Mouse (Mus musculus): ENCODE measurements around the gene Ncmap. TPM values are rescaled to one million over a fixed set of nuclear protein-coding genes. Genes with fewer than 3 reads are reported as not detected.

Gene Ncmap
- total and polyA plus RNA-seq, 3 experiments: not detected

DNA sequence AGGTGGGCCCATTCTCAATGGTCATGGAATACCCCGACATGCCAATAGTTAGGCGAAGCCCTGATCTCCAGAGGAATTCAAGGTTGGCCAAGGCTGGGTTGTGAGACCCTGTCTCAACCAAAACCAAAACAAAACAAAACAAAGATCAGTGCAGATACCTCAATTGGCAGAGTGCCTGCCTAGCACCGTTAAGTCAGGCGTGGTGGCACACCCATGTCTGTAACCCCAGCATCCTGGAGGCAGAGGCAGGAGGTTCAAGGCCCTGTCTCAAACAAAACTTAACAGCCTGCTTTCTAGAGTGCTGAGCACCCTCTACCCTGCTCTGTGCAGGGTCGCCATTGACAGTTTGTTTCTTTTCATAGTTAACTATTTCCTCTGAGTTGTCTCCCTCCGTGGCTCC lies 7.0 kb downstream of the Ncmap start:
- Histone ChIP-seq H3K9me3 (replicated peaks; ENCODE audit: low read length) (peaks cover 13% of the 10 kb centered on the region), H3K4me2 (ENCODE audit: insufficient read depth, low read depth, poor library complexity, severe bottlenecking) (no peak overlapping the region), H3K4me1 (ENCODE audit: control insufficient read depth in 1 of 2, insufficient read depth in 2 of 2) (no peaks in the 10 kb centered on the region), H3K27ac (ENCODE audit: insufficient read depth, low read depth) (no peak overlapping the region), H3K36me3 (replicated peaks in 1 of 2; ENCODE audit: control insufficient read depth in 1 of 2, insufficient read depth in 1 of 2, low read length in 1 of 2) (no peaks in the 10 kb centered on the region), H3K4me3 (replicated peaks in 1 of 3; ENCODE audit: low read depth in 2 of 3, low read length in 2 of 3, poor library complexity in 1 of 3) (no peak overlapping the region), H3K9ac (ENCODE audit: insufficient read depth, low read depth) (no peak overlapping the region), H3K27me3 (replicated peaks) (peaks cover 15% of the 10 kb centered on the region), H3K79me2 (replicated peaks; ENCODE audit: control insufficient read depth, extremely low read depth, insufficient read depth, poor library complexity, severe bottlenecking) (no peaks in the 10 kb centered on the region)
- no peak for DNase-seq (ENCODE audit: extremely low read depth)
- dilution Hi-C loops (cut with MboI; ENCODE audit: extremely low pct_ligation_motif_present, extremely low pct_unique_long_range_greater_than_20kb, low sequenced_read_pairs): no loop called here
- TF ChIP-seq MAX (IDR thresholded peaks at IDR 0.05; ENCODE audit: low read length) (no peak), CHD1 (IDR thresholded peaks at IDR 0.05; ENCODE audit: low read depth, low read length) (no peak), JUN (IDR thresholded peaks at IDR 0.05; ENCODE audit: insufficient read depth, low read depth, low read length) (no peak), PAX5 (IDR thresholded peaks at IDR 0.05; ENCODE audit: low read length) (no peak), RCOR1 (conservative IDR thresholded peaks at IDR 0.05; ENCODE audit: low read depth, low read length) (no peak), ZMIZ1 (IDR thresholded peaks at IDR 0.05; ENCODE audit: low read depth, low read length) (no peak), EP300 (IDR thresholded peaks at IDR 0.05; ENCODE audit: low read length) (no peak), MEF2A (IDR thresholded peaks at IDR 0.05; ENCODE audit: borderline replicate concordance, low read depth, low read length) (no peak), USF2 (conservative IDR thresholded peaks at IDR 0.05; ENCODE audit: low read depth, low read length) (no peak), MAFK (IDR thresholded peaks at IDR 0.05; ENCODE audit: insufficient replicate concordance, low read length) (no peak), POLR2A (IDR thresholded peaks at IDR 0.05; ENCODE audit: low read depth, low read length) (no peak), ETS1 (conservative IDR thresholded peaks at IDR 0.05; ENCODE audit: low read depth, low read length) (no peak), HCFC1 (IDR thresholded peaks at IDR 0.05; ENCODE audit: low read depth, low read length) (no peak), UBTF (IDR thresholded peaks at IDR 0.05; ENCODE audit: low read depth, low read length) (no peak), SIN3A (IDR thresholded peaks at IDR 0.05; ENCODE audit: low read length) (no peak), JUND (conservative IDR thresholded peaks at IDR 0.05; ENCODE audit: low read depth, low read length) (no peak), BHLHE40 (IDR thresholded peaks at IDR 0.05; ENCODE audit: low read depth, low read length) (no peak), ZKSCAN1 (IDR thresholded peaks at IDR 0.05; ENCODE audit: borderline replicate concordance, low read depth, low read length) (no peak), SMC3 (IDR thresholded peaks at IDR 0.05; ENCODE audit: low read depth, low read length) (no peak), CHD2 (IDR thresholded peaks at IDR 0.05; ENCODE audit: low read length) (no peak)
- in situ Hi-C loops (cut with MboI; ENCODE audit: low pct_ligation_motif_present, low pct_unique_long_range_greater_than_20kb, low sequenced_read_pairs): no loop called here

DNA sequence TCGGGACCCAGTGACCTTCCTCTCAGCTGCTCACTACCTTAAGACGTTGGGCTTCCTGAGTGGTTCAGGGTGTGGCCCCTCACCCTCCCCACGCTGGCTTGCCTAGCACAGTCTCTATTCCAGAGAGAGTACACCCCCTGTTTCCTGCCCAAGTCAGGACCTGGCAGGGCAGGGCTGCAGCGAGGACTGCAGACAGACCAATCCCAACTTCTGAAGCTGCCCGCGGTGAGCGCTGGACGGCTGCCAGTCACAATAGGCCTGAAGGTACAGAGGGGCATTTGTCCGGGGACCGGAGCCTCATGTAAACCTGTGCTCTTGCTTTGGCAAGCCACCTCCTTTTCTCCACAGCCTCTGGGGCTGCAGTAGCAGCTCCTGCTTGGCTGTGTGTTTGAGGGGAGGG lies 12.4 kb downstream of the Ncmap start:
- no peak overlapping the region for H3K9ac ChIP-seq (ENCODE audit: insufficient read depth, low read depth)
- H3K9me3 ChIP-seq (replicated peaks; ENCODE audit: low read length): peaks cover 3% of the 10 kb centered on the region
- no peak for DNase-seq (ENCODE audit: extremely low read depth)
- no peaks in the 10 kb centered on the region for H3K4me1 ChIP-seq (ENCODE audit: control insufficient read depth in 1 of 2, insufficient read depth in 2 of 2)
- no peak overlapping the region for H3K4me3 ChIP-seq (replicated peaks in 1 of 3; ENCODE audit: low read depth in 2 of 3, low read length in 2 of 3, poor library complexity in 1 of 3)
- no peak overlapping the region for H3K27ac ChIP-seq (ENCODE audit: insufficient read depth, low read depth)
- no peak for TF ChIP-seq NELFE (IDR thresholded peaks at IDR 0.05; ENCODE audit: low read depth, low read length)
- no peak for TF ChIP-seq ETS1 (conservative IDR thresholded peaks at IDR 0.05; ENCODE audit: low read depth, low read length)
- no peak for TF ChIP-seq HCFC1 (IDR thresholded peaks at IDR 0.05; ENCODE audit: low read depth, low read length)
- TF ChIP-seq MYC (IDR thresholded peaks at IDR 0.05; ENCODE audit: low read depth, low read length): no peak
- in situ Hi-C loops (cut with MboI; ENCODE audit: low pct_ligation_motif_present, low pct_unique_long_range_greater_than_20kb, low sequenced_read_pairs): loop anchor here (10.0 kb wide), 1 partner anchor 109 kb away; the partner anchor contains the start of genes Nipal3 and Stpg1
- no peak overlapping the region for H3K4me2 ChIP-seq (ENCODE audit: insufficient read depth, low read depth, poor library complexity, severe bottlenecking)
- H3K79me2 ChIP-seq (replicated peaks; ENCODE audit: control insufficient read depth, extremely low read depth, insufficient read depth, poor library complexity, severe bottlenecking): no peaks in the 10 kb centered on the region
- dilution Hi-C loops (cut with MboI; ENCODE audit: extremely low pct_ligation_motif_present, extremely low pct_unique_long_range_greater_than_20kb, low sequenced_read_pairs): no loop called here
- H3K36me3 ChIP-seq (replicated peaks in 1 of 2; ENCODE audit: control insufficient read depth in 1 of 2, insufficient read depth in 1 of 2, low read length in 1 of 2): no peaks in the 10 kb centered on the region
- peaks cover 19% of the 10 kb centered on the region for H3K27me3 ChIP-seq (replicated peaks)

All from CH12.LX (cell line).